12 mouse cellular contexts compared by ENCODE assay signal in genomic region chr14:21823897-21824296, GRCm38 (mm10). TPM values are rescaled to one million over a fixed set of nuclear protein-coding genes. Genes with fewer than 3 reads are reported as not detected.
DNase-seq lines count a peak whose midpoint lies in the region; ATAC-seq and TF ChIP-seq lines count a peak whose summit lies in the region.
"Had no signal": no experiment of that assay in that cellular context is flagged by ENCODE, and none has a peak within 500 bp of the region (broad histone marks: within the 10 kb centered on the region; RNA-seq: fewer than 3 reads in every experiment).

No protein-coding gene starts in this region.

- no peak overlapping the region for H3K4me2 ChIP-seq in liver, postnatal 0 days (ENCODE audit: low read depth, low read length)
- no peak overlapping the region for H3K4me2 ChIP-seq in hindbrain, embryonic 11.5 days (replicated peaks; ENCODE audit: low read depth, low read length)
- no peak overlapping the region for H3K4me2 ChIP-seq in hindbrain, postnatal 0 days (ENCODE audit: low read depth, low read length)
- H3K4me2 ChIP-seq: forebrain, embryonic 15.5 days had no signal

- intact Hi-C loops in heart, postnatal 10 days (cut with DNase I), result loop anchor here (10.0 kb wide), 1 partner anchor 319 kb away; no protein-coding TSS in a partner anchor

- no peak for TF ChIP-seq EP300 in liver, postnatal 0 days (IDR thresholded peaks at IDR 0.05; ENCODE audit: low read depth)

- H3K4me1 ChIP-seq in liver, postnatal 0 days (ENCODE audit: insufficient read depth), result peaks cover 19% of the 10 kb centered on the region
- H3K4me1 ChIP-seq in hindbrain, embryonic 11.5 days (replicated peaks; ENCODE audit: control insufficient read depth, insufficient read depth, low read length), result no peaks in the 10 kb centered on the region
- peaks cover 3% of the 10 kb centered on the region; the same call in 1 of the 2 replicates for H3K4me1 ChIP-seq in hindbrain, postnatal 0 days (ENCODE audit: insufficient read depth, low read length)
- H3K4me1 ChIP-seq: forebrain, embryonic 15.5 days had no signal

- no peak overlapping the region for H3K9ac ChIP-seq in liver, postnatal 0 days (replicated peaks)
- H3K9ac ChIP-seq in hindbrain, embryonic 11.5 days (ENCODE audit: low read depth, low read length), result no peak overlapping the region
- H3K9ac ChIP-seq in hindbrain, postnatal 0 days (replicated peaks; ENCODE audit: low read length), result no peak overlapping the region
- H3K9ac ChIP-seq: forebrain, embryonic 15.5 days had no signal

- peak overlapping the region; percentile 84 for H3K27ac ChIP-seq in liver, postnatal 0 days (ENCODE audit: low read depth)
- H3K27ac ChIP-seq in hindbrain, embryonic 11.5 days (ENCODE audit: low read depth, low read length), result no peak overlapping the region
- no peak overlapping the region for H3K27ac ChIP-seq in hindbrain, postnatal 0 days
- H3K27ac ChIP-seq: forebrain, embryonic 15.5 days had no signal

- H3K36me3 ChIP-seq in liver, postnatal 0 days (replicated peaks; ENCODE audit: insufficient read depth, low read length), result no peaks in the 10 kb centered on the region
- no peaks in the 10 kb centered on the region for H3K36me3 ChIP-seq in hindbrain, embryonic 11.5 days (ENCODE audit: control insufficient read depth, insufficient read depth, low read length)
- H3K36me3 ChIP-seq in hindbrain, postnatal 0 days (ENCODE audit: insufficient read depth, low read length), result no peaks in the 10 kb centered on the region
- H3K36me3 ChIP-seq: forebrain, embryonic 15.5 days had no signal

- no peak for TF ChIP-seq CTCF in liver, postnatal 0 days (IDR thresholded peaks at IDR 0.05; ENCODE audit: low read depth)
- no peak for TF ChIP-seq CTCF in hindbrain, postnatal 0 days (IDR thresholded peaks at IDR 0.05; ENCODE audit: low read depth)

- WGBS in liver, postnatal 0 days (ENCODE audit: insufficient replicate concordance), result 65% methylated on average over 7 of the region's 7 CpGs
- WGBS in hindbrain, embryonic 11.5 days, result 83% methylated on average over 7 of the region's 7 CpGs
- WGBS in hindbrain, postnatal 0 days, result 85% methylated on average over 7 of the region's 7 CpGs

- ATAC-seq in liver, postnatal 0 days, result no peak
- no peak for ATAC-seq in monocyte, adult 5-6 weeks (replicated peaks; ENCODE audit: insufficient number of reproducible peaks, low FRiP score, low TSS enrichment, poor library complexity, severe bottlenecking)
- no peak for ATAC-seq in hindbrain, embryonic 11.5 days (ENCODE audit: low FRiP score)
- ATAC-seq in hindbrain, postnatal 0 days, result no peak
- ATAC-seq: forebrain, embryonic 15.5 days had no signal

- H3K4me3 ChIP-seq in liver, postnatal 0 days (ENCODE audit: low read depth, low read length), result no peak overlapping the region
- H3K4me3 ChIP-seq in hindbrain, embryonic 11.5 days (ENCODE audit: low read depth, low read length), result no peak overlapping the region
- H3K4me3 ChIP-seq in hindbrain, postnatal 0 days (ENCODE audit: low read length), result no peak overlapping the region
- H3K4me3 ChIP-seq: forebrain, embryonic 15.5 days had no signal

- peak; percentile 39 to 40 for DNase-seq in heart, adult 18-20 months
- DNase-seq in heart, adult 8-10 months (ENCODE audit: low spot score), result no peak
- peak; percentile 69 for DNase-seq in Muller cell, postnatal 12 days (ENCODE audit: inconsistent ontology term)
- peak; percentile 56 to 65 for DNase-seq in heart, postnatal 10 days
- DNase-seq in liver, postnatal 0 days, result no peak
- no peak for DNase-seq in hindbrain, embryonic 11.5 days (ENCODE audit: low spot score)
- DNase-seq in hindbrain, postnatal 0 days (ENCODE audit: low spot score), result no peak
- DNase-seq: adrenal gland, adult 2 months; B cell, adult 2 months; cerebellum, adult 11-12 months had no signal

- no peaks in the 10 kb centered on the region for H3K9me3 ChIP-seq in liver, postnatal 0 days (ENCODE audit: low read length)
- no peaks in the 10 kb centered on the region for H3K9me3 ChIP-seq in hindbrain, embryonic 11.5 days (ENCODE audit: control insufficient read depth, low read length)
- no peaks in the 10 kb centered on the region for H3K9me3 ChIP-seq in hindbrain, postnatal 0 days (ENCODE audit: low read length)
- H3K9me3 ChIP-seq: forebrain, embryonic 15.5 days had no signal

- H3K27me3 ChIP-seq in liver, postnatal 0 days (ENCODE audit: insufficient read depth, low read length), result no peaks in the 10 kb centered on the region
- H3K27me3 ChIP-seq in hindbrain, embryonic 11.5 days (ENCODE audit: control insufficient read depth, insufficient read depth, low read length), result no peaks in the 10 kb centered on the region
- no peaks in the 10 kb centered on the region for H3K27me3 ChIP-seq in hindbrain, postnatal 0 days (ENCODE audit: insufficient read depth, low read length)
- H3K27me3 ChIP-seq: forebrain, embryonic 15.5 days had no signal

RNA-seq across cellular contexts. Expression of gene Vdac2, which starts 1.1 kb away (rescaled TPM):
- total RNA-seq in heart, adult 18-20 months (2021), result 100 to 1,000 TPM; 493 to 524 TPM
- total RNA-seq in heart, adult 8-10 months (2022), result 100 to 1,000 TPM; 468 to 498 (median 480) TPM
- total RNA-seq in heart, postnatal 10 days (2021), result 100 to 1,000 TPM; 544 to 567 TPM
- polyA plus RNA-seq in liver, postnatal 0 days (2015; fragmentation: Nextera tagmentation; extraction: Ambion mirVana), result 128 and 129 TPM in 2 replicates
- 210 to 264 TPM (median 238 TPM) in 3 replicates for total RNA-seq in monocyte, adult 5-6 weeks (2017)
- 312 and 318 TPM in 2 replicates for polyA plus RNA-seq in hindbrain, embryonic 11.5 days (2014; fragmentation: Nextera tagmentation; extraction: Ambion mirVana)
- total RNA-seq in hindbrain, postnatal 0 days (2014; rRNA removed), result 197 and 223 TPM in 2 replicates
- polyA plus RNA-seq in hindbrain, postnatal 0 days (2015; fragmentation: Nextera tagmentation; extraction: Ambion mirVana), result 323 and 328 TPM in 2 replicates

RNA-seq across cellular contexts. Expression of gene Comtd1, which starts 24.9 kb away (rescaled TPM):
- 1 to 10 TPM; 8.1 to 8.4 TPM for total RNA-seq in heart, adult 18-20 months (2021)
- total RNA-seq in heart, adult 8-10 months (2022), result 10 to 100 TPM in 2 of 4 experiments, 1 to 10 TPM in 2; 8.4 to 12.0 (median 10.3) TPM
- 10 to 100 TPM in 1 of 2 experiments, 1 to 10 TPM in 1; 8.8 to 10.3 TPM for total RNA-seq in heart, postnatal 10 days (2021)
- polyA plus RNA-seq in liver, postnatal 0 days (2015; fragmentation: Nextera tagmentation; extraction: Ambion mirVana), result 14.2 TPM in 2 replicates
- 2.9 to 11.5 TPM (median 8.0 TPM) in 3 replicates for total RNA-seq in monocyte, adult 5-6 weeks (2017)
- 16.8 and 19.2 TPM in 2 replicates for polyA plus RNA-seq in hindbrain, embryonic 11.5 days (2014; fragmentation: Nextera tagmentation; extraction: Ambion mirVana)
- 37.1 and 47.9 TPM in 2 replicates for total RNA-seq in hindbrain, postnatal 0 days (2014; rRNA removed)
- 62.2 and 62.8 TPM in 2 replicates for polyA plus RNA-seq in hindbrain, postnatal 0 days (2015; fragmentation: Nextera tagmentation; extraction: Ambion mirVana)

Comparison
In these comparisons a context has a peak if more than half of its experiments do, and no peak if none do; other contexts are left out.
1. DNase-seq: peak in heart, adult 18-20 months (2 of 2), Muller cell, postnatal 12 days (single experiment) and heart, postnatal 10 days (2 of 2); none in heart, adult 8-10 months (single experiment), liver, postnatal 0 days (single experiment), hindbrain, embryonic 11.5 days (single experiment) and hindbrain, postnatal 0 days (single experiment).